Mouse (Mus musculus) lung, adult 18-20 months (tissue): ENCODE results near the gene Ptprk.

Source experiments
- DNase-seq, 2 experiments: peaks; one replicate each; pipeline ENCODE4 v3.0.0; 2022; ENCODE audit warnings: mixed read lengths in 2 of 2

The Ptprk gene

DNA sequence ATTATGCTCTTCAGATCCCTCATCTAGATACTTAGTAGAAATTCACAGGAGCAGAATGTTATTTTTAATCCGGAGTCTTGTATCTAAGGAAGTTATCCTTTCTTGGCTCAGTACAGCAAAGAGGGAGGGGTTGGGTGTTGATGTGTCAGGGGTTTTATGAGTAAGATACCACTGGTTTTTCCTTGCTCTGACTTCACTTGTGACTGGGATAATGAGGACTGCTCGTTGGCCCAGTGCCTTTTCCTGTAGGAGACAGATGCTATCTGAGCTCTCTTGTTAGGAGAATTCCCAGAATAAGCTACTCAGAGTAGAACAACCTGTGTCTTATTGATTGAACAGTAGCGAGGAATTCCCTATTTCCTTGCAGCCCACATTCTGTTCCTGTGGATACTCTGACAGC is 39.3 kb downstream of the Ptprk start:
- peak; percentile 30 to 65 for DNase-seq

DNA sequence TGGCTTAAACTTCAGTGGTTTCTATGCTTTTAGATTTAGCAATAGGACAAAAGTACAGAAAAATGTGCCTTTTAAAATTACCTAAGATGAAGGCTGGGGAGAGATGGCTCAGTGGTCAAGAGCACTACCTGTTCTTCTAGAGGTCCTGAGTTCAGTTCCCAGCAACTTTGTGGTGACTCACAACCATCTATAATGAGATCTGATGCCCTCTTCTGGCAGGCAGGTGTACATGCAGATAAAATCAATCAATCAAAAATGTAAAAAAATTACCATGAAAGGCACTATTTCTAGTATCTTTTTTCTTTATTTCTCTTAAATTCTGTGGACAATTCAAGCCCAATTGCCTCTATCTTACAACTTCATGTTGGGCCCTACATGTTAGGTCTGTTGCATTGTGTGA is 42.4 kb downstream of the Ptprk start:
- DNase-seq = no peak

DNA sequence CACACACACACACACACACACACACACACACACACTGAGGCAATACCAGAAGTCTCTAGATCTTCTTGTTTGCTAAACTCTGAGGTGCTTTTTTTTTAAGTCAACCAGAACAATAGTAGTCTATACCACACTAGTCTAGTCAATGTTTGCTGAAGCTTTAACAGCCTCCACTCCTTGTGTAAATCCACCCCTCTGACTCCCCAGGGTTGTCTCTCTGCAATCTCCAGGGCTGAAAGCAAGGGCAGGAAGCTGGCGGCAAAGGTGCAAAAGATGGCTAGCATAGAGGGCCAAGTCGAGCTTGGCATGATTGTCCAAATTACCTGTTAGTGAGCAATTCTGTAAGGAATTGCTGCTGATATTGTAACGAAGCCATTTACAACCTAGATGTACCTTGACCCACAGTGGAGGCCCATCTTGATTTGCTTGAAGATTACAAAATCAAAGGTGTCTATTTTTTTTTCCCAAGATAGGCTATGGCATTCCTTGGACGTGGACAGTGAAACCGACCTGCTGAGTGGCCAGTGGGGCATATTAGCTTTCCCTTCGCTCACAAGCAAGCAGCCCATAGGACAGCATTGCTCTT is 44.3 kb downstream of the Ptprk start:
- no peak for DNase-seq

DNA sequence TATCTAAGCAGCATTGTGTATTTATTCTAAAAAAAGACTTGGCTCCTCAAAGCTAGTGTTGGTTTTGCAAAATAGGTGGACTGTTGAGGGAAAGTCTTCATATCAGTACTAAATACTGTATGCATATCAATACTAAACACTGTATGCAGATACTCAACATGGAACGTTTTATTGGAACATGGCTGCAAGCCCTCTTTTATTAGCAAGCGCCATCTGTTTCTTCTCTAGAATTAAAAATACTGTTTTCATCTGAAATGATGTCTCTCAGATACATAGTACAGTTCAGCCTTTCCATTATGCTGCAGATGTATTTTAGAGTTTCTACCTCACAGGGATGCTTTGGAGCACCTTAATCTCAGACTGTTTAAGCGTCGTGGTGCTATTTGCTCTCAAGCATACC is 49.3 kb downstream of the Ptprk start:
- no peak for DNase-seq

DNA sequence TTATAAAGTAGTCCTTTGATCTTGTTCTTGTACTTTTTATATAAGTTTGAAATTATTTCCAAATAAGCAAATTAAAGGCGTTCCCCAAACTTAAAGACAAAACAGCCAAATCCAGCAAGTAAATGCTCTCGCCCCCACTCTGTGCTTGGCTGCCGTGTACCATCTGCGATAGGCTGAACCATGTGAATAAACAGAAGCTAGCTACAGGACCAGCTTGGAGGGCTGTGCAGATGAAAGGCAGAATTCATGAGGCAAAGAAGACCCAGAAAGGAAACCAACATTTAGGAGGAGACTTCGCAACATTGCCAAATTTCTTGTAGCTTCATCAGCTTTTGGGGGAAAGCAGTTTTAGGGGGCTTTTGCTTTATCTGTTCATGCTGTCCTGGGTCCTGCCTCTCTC is 53.4 kb downstream of the Ptprk start:
- no peak for DNase-seq

DNA sequence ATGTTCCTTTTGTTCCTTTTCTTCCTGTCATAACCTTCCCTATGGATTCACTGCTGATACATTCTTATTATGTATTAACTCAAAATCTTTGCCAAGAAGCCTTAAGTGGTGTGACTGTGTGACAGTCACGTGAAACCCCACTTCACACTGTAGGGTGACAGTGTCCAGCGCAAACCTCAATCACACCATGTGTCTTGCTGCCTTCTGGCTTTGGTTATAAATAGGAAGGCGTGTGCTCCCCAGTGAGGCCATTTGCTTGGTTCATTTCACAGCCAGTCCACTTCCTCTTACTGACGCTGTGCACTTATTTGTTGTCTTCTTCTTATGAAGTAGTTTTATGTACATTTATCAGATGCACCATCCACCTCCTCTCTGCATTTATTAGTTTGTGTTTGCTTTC is 53.8 kb downstream of the Ptprk start:
- no peak for DNase-seq

DNA sequence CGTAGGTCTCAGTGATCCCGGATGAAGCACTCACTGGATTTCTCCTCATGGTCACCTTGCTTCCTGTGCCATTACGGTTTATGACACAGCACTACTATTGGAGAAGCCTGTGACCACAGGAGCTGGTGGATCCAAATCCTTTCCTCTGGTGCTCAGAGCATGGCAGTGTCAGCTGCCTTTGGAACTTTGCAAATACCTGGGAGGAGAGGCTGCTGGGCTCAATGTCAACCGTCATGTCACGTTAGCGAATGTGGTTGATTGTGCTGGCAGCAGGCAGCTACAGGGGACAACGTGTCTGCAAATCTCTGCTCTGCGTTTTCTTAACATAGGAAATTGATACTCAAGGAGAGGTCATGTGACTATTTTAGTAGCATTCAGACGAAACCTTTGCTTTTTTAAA is 55.8 kb downstream of the Ptprk start:
- no peak for DNase-seq

DNA sequence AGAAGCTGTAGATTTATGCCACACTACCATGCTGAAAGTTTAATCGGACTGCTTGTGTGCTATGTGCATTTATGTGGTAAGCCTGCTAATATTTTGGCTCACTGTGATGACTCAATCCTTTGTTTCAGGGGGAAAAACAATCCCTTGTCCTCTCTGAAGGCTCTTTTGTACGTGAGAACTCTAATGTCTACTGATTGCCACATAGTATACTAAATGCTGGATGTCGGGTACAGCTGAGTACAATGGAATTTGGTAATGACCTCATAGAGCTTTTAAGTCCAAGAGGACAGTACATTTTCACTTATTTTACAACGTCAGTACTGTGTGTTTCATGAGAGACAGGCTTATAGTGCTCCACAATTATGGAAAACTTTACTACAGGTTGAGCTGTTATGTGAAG is 59.1 kb downstream of the Ptprk start:
- DNase-seq = no peak

DNA sequence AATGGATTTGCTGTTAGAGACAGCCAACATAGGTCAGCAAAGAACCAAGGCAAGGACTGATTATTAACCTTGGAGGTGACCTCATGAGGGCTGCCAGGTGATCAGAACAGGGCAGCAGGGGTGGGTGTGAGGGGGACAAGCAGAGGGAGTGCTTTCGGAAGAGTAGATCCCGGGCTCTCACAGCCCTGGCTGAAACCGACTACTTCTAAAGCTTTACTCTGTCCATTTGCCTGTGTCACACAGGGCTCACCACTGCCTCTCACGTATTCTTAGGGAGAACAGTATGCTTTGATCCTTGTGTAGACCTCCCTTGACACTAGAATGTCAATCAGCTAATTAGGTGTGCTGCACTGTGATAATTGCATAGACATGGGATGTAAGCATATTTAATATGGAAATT is 63.8 kb downstream of the Ptprk start:
- no peak for DNase-seq

DNA sequence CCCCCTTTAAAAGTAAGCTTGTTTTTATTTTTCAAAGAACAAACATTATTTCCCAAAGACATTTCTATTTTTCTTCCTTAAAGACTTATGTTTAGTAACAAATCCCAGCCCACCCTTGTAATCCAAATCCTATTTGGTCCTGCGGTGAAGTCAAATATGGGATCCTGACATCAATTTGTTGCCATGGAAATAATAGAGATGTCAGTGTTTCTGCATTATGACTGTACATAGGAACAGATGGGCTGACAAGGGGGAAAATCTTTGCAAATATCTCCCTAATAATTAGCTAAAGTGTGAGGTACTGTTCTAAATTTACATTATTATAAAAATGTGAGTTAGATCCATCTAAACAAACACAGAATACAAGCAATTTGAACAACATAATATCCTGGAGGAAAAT is 69.8 kb downstream of the Ptprk start:
- no peak for DNase-seq

DNA sequence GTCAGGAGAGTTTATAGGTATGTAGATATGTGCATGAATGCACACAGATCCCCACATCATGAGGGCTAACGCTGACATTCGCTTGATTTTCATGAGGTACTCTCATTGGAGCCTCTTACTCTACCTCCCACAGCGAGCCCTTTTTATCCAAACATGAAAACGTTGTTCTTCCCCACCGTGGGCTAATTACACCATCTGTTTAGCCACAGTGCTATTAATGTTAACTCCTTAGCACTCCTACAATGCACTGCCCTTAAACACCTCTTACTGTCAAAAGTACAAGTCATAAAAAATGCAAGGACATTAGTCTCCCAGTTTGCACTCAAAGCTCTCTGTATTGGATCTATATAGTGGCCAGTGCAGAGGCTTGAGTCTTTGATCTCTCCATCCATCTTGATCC is 70.7 kb downstream of the Ptprk start:
- no peak for DNase-seq

DNA sequence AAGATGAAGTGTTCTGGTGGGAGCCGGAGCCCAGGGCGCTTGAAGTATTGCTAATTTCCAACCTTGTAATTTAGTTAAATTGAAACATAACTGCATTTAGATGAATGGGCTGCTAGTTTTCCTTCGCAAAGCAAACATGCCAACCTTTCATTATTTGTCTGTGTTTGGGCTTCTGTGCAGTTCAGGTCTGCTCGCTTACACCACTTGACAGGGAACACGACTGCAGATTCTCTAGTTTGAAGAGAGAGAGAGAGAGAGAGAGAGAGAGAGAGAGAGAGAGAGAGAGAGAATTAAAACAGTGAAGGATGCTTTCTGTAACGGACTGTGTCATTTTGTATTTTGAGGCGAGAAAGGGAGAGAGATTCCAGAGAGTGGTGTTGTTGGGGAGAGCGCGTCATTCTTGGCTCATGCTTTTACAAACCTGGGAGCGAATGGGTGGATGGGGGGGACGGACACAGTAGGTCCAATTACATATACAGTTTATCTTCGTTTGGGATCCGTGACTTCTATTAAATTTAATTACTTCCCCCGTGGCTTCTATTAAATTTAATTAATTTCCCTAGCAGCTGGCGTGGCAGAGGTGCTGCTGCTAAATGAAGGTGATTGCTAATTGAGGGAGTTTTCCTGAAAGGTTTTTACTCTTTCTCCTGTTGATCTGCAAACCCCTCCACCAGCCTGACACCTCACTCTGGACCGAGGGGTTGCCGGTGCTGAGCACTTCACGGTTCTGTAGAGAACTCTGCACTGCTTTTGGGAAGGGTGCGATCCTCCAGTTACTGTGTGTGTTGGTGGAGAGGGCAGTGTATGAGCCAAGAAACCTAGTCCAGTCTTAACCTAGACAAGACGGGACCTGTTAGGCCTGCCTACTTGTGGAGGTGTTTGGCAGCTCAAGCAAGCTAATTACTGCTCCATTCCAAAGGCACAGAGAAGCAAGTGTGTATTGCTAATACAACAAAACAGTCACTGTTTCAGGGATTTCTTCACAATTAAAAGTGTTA is 81.4 kb downstream of the Ptprk start:
- DNase-seq = no peak

DNA sequence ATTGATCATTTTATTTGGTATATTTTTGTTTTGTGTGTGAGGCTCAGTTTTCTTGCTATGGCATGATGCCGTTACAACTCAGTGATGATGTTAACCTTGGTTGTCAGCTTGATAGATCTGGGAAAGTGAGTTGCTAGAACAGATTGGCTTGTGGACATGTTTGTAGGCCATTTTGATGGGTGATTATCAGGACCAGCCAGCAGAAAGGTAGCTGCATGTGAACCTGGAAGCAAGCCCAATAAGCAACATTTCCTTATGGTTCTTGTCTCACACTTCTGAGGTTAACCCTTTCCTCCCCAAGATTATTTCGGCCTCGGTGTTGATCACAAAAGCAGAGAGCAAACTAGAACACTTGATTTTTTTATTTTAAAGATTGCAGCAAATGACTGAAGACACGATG is 85.1 kb downstream of the Ptprk start:
- no peak for DNase-seq

DNA sequence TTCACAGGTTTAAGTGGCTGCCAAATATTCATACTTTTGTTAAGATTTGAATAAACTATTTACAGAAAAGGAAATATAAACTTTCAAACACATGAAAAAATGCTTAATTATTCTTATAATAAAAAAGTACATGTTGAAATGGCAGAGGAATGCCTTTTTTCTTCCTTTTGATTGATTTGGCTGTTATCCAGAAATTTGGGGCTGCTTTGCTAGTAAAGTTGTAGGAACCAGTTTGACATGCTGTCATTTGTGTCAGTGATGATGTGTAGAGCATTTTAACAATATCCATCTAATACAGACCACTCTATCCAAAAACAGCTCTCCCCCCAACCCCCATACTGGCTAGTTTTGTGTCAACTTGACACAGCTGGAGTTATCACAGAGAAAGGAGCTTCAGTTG is 86.7 kb downstream of the Ptprk start:
- no peak for DNase-seq

DNA sequence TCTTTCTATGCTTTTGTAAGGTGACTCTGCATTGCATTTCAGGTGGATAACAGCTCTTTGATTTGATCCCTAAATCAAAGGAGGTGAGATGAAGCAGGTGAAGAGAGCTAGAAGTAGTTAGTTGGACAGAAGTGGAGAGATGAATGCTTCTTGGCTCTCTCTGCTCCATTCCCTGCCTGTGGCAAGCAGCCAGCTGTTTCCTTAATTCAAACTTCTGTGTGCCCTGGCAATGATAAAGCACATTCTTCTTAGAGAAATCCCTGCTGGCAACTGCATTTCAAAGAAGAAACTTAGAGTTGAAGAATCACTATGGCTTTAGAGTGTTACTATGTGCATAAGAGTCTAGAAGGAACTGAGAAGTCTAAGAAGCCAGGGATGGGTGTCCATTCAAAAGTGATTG is 89.6 kb downstream of the Ptprk start:
- DNase-seq = peak in 1 of 2 experiments; percentile 32

DNA sequence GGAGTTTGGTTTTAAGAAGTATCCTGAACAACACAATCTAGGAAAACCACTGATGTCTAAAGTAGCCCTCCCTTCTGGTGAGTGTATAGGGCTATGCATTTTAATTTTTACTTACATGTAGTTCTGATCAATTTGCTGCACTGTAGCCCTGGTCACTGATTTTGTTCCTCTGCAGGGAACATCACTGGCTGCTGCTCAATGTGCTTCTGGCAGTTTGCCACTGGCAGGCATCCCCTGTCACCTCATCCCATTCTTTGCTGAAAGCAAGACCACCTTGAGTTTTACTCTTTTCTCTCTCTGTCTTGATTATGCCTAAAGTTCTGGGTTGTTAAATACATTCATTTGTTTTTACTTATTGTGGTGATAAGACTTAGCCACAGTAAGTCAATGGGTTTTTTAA is 90.1 kb downstream of the Ptprk start:
- no peak for DNase-seq

DNA sequence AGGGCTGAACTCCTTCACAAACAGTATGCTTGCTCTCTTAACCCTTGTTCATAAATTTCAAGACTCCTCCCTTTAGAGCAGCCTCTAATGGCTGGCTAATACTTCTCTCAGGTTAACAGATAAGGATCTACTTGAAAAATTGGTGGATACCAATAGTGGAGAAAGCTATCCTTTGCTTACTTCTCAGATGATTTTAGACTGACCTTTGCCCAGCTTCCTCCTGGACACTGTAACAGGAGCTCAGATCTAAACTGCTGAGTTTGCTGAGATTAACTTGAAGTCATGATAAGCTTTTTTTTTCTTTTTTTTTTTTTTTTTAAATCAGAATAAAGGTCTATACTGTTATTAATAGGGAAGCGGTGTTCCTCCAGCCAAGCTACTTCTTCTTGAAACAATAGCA is 92.0 kb downstream of the Ptprk start:
- DNase-seq = no peak

DNA sequence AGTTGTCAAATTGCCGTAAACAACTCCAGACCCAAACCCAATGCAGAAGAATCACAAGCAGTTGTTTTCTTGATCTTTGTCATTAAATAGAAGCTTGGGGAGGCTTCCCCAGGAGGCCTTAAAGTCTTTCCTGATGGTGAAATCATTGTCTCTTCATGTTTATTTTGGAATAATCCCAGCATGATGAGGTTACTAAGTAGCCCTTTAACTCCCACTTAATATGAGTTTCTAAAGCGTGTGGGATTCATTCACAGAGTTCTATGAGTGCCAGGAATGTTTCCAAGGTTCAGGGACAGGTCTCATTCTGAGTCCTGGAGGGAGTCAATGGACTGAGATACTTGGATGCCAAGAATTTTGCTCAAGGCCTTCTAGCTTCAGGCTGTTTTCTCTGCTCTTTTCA is 92.5 kb downstream of the Ptprk start:
- DNase-seq = no peak

DNA sequence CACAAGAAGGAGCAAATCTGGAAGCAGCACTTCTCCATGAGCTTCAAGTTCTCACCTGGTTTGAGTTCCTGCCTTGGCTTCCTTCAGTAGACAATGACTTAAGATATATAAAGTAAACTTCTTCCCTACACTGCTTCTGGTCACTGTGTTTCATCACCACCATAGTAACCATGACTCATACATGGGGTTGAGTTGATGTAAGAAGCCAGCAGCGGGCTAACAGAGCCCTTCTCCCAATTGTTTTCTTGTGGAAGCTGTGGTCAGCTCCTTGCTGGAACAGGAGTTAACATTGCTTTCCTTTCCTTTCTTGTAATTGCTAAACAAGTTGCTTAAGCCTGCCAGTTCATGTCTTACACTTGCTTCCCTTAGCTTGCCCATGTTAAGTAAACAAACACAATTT is 96.6 kb downstream of the Ptprk start:
- DNase-seq = no peak

DNA sequence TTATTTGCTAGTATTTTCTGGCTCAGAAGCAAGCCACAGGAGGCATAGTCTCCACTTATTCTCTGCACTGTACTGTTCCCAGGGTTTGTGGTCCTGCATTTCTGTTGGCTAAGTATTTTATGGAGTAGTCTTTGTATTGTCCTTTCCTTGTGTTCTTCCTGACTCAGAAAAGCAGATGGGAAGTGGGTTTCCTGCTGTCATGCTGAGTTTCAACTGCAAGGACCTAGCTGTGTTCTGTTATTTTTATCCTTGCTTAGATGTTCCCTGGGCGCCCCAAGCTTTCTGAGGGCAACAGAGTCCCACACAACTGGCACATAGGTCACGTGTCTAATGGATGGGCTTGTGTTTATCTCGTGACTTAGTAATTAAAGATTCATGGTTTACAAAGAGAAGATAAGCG is 104.3 kb downstream of the Ptprk start:
- no peak for DNase-seq

DNA sequence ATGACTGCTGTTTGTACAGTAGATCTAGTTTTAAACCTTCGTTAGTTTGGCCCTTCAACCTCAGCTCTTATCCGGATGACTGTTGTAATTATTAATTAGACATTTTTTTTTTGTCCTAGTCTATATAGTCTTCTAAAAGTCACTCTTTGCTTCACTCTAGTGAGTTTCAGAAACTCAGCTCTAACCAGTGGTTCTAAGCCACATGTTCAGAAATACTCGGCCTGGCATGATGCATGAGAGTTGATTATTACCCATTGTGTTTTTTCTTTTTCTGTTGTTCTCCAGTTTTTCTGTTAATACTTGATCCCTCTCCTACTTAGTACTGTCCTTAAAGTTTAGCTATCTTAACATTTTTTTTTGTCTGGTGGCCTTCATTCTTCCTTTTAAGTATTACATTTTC is 107.5 kb downstream of the Ptprk start:
- DNase-seq = no peak

DNA sequence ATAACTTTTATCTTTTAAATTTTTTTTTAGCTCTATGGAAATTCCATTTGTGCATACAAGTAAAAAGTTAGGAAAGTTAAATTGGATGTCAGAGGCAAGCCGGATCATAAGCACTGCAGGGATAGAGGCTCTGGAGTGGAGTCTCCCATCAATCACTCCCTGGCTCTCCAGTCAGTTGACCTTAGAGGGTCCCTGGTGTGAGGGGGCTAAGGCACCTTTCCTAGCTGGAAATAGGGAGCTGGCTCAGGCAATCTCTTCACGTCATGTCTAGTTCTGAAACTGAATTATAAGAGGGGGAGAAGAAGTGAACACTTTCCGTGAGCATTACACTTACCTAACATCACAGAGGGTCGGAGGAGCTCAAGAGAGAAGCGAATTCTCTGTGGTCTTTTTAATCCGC is 110.1 kb downstream of the Ptprk start:
- no peak for DNase-seq

DNA sequence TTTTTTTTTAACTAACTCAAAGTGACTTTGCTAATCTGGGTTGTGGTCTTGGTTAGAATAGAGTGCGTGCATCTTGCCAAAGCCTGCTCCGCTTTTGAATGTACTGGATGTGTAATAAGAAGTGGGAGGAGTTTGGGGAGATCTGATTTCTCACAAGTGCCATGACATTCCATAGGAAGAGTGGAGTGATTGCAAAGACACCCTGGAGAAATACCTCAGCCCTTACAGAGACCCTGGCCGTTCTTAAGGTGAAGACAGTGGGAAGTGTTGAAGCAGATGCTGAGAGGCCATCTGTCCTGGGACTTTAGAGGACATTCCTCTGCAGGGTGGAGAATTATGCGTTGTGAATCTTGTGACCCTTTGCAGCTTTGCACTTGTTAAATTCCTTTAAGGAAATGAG is 110.7 kb downstream of the Ptprk start:
- DNase-seq = no peak

DNA sequence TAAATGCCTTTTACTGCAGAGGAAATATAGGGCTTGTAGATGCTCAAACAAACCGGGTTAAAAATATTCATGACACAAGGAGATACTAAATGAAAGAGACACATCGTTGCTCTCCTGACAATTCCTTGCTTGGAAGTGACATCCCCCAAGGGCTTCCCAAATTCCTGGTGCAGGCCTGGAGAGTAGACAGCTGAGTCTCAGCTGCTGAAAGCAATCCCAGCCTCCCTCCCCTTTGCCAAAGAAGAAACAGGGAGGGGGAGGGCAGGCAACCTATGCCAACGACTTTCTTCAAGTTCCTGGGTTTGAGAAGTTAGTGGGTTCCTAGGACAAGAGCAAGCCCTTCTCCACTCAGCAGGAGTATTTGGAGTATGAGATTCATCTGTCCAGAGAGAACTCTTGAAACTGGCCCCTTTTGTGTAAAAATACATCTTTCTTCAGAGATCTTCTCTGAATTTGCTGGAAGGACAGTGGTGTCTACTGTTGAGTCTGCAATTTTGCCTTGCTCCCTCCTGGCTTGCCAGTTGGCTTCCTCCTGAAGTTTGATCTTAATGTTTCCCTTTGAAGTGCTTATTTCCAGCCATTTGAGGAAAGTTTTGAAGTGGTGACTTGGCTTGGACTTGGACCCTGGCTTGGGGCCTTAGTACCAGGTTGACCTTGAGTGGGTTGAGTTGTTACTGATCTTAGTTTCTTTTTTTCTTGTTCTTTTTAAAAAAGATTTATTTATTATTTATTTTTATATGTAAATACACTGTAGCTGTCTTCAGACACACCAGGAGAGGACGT is 111.6 kb downstream of the Ptprk start:
- no peak for DNase-seq
